Mouse (Mus musculus): ENCODE measurements around the gene Nup133.

Nup133 gene

GRCm38 (mm10) chr8:123887956-123888355, 61.1 kb downstream of the Nup133 start:
- no peak for DNase-seq (ENCODE audit: low spot score in 2 of 2)

GRCm38 (mm10) chr8:123887163-123887562, 61.9 kb downstream of the Nup133 start:
- DNase-seq (ENCODE audit: low spot score in 2 of 2) = no peak

GRCm38 (mm10) chr8:123884721-123885565, 64.1 kb downstream of the Nup133 start:
- peak in 1 of 2 experiments; percentile 16 for DNase-seq (ENCODE audit: low spot score in 2 of 2)

- DNase-seq (ENCODE audit: low spot score in 2 of 2) = no peak
These were observed 66.0 kb downstream of the Nup133 start for GRCm38 (mm10) chr8:123883094-123883493.

- DNase-seq (ENCODE audit: low spot score in 2 of 2) = no peak
These were observed 66.7 kb downstream of the Nup133 start for GRCm38 (mm10) chr8:123882412-123882811.

GRCm38 (mm10) chr8:123880821-123881350, 68.2 kb downstream of the Nup133 start:
- no peak for DNase-seq (ENCODE audit: low spot score in 2 of 2)

GRCm38 (mm10) chr8:123880271-123880670, 68.8 kb downstream of the Nup133 start:
- DNase-seq (ENCODE audit: low spot score in 2 of 2) = no peak

GRCm38 (mm10) chr8:123877865-123878264, 71.2 kb downstream of the Nup133 start:
- no peak for DNase-seq (ENCODE audit: low spot score in 2 of 2)

- DNase-seq (ENCODE audit: low spot score in 2 of 2) = no peak
These were observed 74.7 kb downstream of the Nup133 start for GRCm38 (mm10) chr8:123874324-123874723.

GRCm38 (mm10) chr8:123873364-123873763, 75.7 kb downstream of the Nup133 start:
- no peak for DNase-seq (ENCODE audit: low spot score in 2 of 2)

GRCm38 (mm10) chr8:123872048-123872447, 77.0 kb downstream of the Nup133 start:
- no peak for DNase-seq (ENCODE audit: low spot score in 2 of 2)

- DNase-seq (ENCODE audit: low spot score in 2 of 2) = no peak
These were observed 82.1 kb downstream of the Nup133 start for GRCm38 (mm10) chr8:123866971-123867370.

GRCm38 (mm10) chr8:123865786-123866185, 83.3 kb downstream of the Nup133 start:
- DNase-seq (ENCODE audit: low spot score in 2 of 2) = no peak

- DNase-seq (ENCODE audit: low spot score in 2 of 2) = no peak
These were observed 88.7 kb downstream of the Nup133 start for GRCm38 (mm10) chr8:123860386-123860785.

- peak in 1 of 2 experiments; percentile 50 for DNase-seq (ENCODE audit: low spot score in 2 of 2)
These were observed 89.3 kb downstream of the Nup133 start, which contains the start of gene Ccsap for GRCm38 (mm10) chr8:123859648-123860259. TSS of gene Ccsap (minus strand) at chr8:123860209.

- DNase-seq (ENCODE audit: low spot score in 2 of 2) = peak; percentile 63 to 86
These were observed 90.0 kb downstream of the Nup133 start for GRCm38 (mm10) chr8:123858941-123859647.

- DNase-seq (ENCODE audit: low spot score in 2 of 2) = no peak
These were observed 90.5 kb downstream of the Nup133 start for GRCm38 (mm10) chr8:123858574-123858940.

GRCm38 (mm10) chr8:123857361-123857760, 91.7 kb downstream of the Nup133 start:
- no peak for DNase-seq (ENCODE audit: low spot score in 2 of 2)

- DNase-seq (ENCODE audit: low spot score in 2 of 2) = no peak
These were observed 94.2 kb downstream of the Nup133 start for GRCm38 (mm10) chr8:123854733-123855475.

GRCm38 (mm10) chr8:123854252-123854651, 94.8 kb downstream of the Nup133 start:
- DNase-seq (ENCODE audit: low spot score in 2 of 2) = no peak

- DNase-seq (ENCODE audit: low spot score in 2 of 2) = no peak
These were observed 97.5 kb downstream of the Nup133 start for GRCm38 (mm10) chr8:123851590-123851989.

All from cerebellum, postnatal 4 days (tissue).